ENCODE assay signal across 20 mouse cellular contexts in the genomic region with DNA sequence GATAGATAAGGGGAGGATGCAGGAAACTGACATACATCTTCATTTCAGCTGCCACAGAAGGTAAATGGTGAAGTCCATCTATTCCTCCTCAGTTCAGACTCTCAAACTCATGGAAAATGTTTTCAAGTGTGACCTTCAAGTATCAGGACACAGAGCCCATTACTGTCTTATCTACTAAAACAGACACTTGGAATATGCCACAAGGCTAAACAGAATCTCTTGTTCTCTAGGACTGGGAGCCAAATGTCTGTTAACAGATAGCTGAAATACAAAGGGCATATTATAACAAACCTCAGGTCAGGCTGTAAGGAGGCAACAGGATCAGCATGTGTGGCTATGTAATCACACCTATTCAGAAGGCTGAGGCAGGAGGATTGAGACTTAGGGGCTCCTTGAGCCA. TPM values are rescaled to one million over a fixed set of nuclear protein-coding genes. Genes with fewer than 3 reads are reported as not detected.
"Had no signal": no experiment of that assay in that cellular context is flagged by ENCODE, and none has a peak within 500 bp of the region (broad histone marks: within the 10 kb centered on the region; RNA-seq: fewer than 3 reads in every experiment).

No protein-coding gene starts in this region.

- H3K4me3 ChIP-seq: liver, embryonic 12.5 days; midbrain, embryonic 10.5 days; midbrain, embryonic 12.5 days; myocyte; neural tube, embryonic 13.5 days; neural tube, embryonic 15.5 days; stomach, embryonic 15.5 days had no signal

- H3K9me3 ChIP-seq: liver, embryonic 12.5 days; midbrain, embryonic 10.5 days; midbrain, embryonic 12.5 days; neural tube, embryonic 13.5 days; neural tube, embryonic 15.5 days; stomach, embryonic 15.5 days had no signal

- H3K36me3 ChIP-seq: stomach, embryonic 15.5 days had no signal

- DNase-seq: lung, adult 18-20 months; lung, embryonic 14.5 days; lung, postnatal 10 days; lung, postnatal 4 days; midbrain, embryonic 14.5 days; right cerebral cortex, postnatal 14 days; thymus, adult 18-20 months; thymus, postnatal 14 days; thymus, postnatal 36 days had no signal

- H3K9ac ChIP-seq: liver, embryonic 12.5 days; liver, embryonic 14.5 days; lung, embryonic 14.5 days; midbrain, embryonic 12.5 days; neural tube, embryonic 13.5 days; neural tube, embryonic 15.5 days; stomach, embryonic 15.5 days had no signal

- H3K27ac ChIP-seq: liver, embryonic 12.5 days; liver, embryonic 14.5 days; midbrain, embryonic 10.5 days; midbrain, embryonic 12.5 days; neural tube, embryonic 13.5 days; neural tube, embryonic 15.5 days; stomach, embryonic 15.5 days; stomach, postnatal 0 days had no signal

- ATAC-seq: liver, embryonic 12.5 days; midbrain, embryonic 16.5 days had no signal

- H3K27me3 ChIP-seq: liver, embryonic 12.5 days; midbrain, embryonic 12.5 days; neural tube, embryonic 13.5 days; neural tube, embryonic 15.5 days; stomach, embryonic 15.5 days had no signal

RNA-seq across cellular contexts. Expression of a gene that starts 4.5 kb away (rescaled TPM):
- polyA plus RNA-seq: liver, embryonic 12.5 days; liver, embryonic 14.5 days; liver, embryonic 16.5 days had no signal
